8 mouse cellular contexts compared by ENCODE assay signal in the genomic region with DNA sequence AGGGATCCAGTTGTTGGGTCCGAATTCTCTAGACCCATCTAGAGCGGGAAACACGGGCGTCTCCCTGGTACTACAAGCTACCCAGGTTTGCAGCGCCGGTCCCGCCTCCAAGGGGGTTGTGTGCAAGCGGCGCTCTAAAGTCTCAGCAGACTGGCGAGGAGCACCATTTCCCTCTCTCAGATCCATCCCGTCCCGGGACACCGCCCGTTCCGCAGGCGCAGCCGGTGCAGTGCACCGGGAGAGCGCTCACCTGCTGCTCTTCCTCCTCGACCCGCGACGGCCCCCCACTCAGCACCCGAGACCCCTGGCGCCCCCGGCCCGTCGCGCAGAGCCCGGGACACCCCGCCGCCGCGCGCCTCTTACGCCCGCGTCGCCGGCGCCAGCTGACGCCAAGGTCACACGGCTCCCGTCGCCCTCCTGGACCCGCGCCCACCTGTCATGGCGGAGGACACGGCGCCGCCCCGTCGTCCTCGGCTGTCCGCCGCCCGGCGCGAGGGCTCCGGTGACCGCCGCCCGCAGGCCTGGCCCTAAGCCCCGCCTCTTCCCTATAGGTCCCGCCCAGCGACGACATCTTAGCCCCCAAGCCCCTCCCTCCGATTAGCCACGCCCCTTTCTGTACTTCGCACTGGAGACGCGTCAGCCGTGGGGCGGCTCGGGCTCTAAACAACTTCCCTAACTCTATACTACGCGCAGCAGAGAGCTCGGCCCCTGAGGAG. TPM values are rescaled to one million over a fixed set of nuclear protein-coding genes. Genes with fewer than 3 reads are reported as not detected.
DNase-seq lines count a peak whose midpoint lies in the region; ATAC-seq and TF ChIP-seq lines count a peak whose summit lies in the region.

A gene (minus strand): TSS at position 534 of the 716 bp plus-strand sequence.

- H3K27ac ChIP-seq in bone marrow, adult 2 months (ENCODE audit: control insufficient read depth, insufficient read depth, low read depth, low read length, poor library complexity), result peak within 1 kb of the TSS; percentile 98
- peak within 1 kb of the TSS; percentile 89 for H3K27ac ChIP-seq in embryonic facial prominence, embryonic 15.5 days (replicated peaks)
- peak within 1 kb of the TSS; percentile 67 for H3K27ac ChIP-seq in limb, embryonic 14.5 days (replicated peaks; ENCODE audit: low read depth, low read length)
- peak within 1 kb of the TSS; percentile 12; the same call in 1 of the 2 replicates for H3K27ac ChIP-seq in midbrain, postnatal 0 days (ENCODE audit: low read depth, low read length)

- under 1% methylated on average over 78 of the region's 78 CpGs for WGBS in bone marrow, adult 2 months
- under 1% methylated on average over 76 of the region's 78 CpGs for WGBS in embryonic facial prominence, embryonic 15.5 days
- 1% methylated on average over 66 of the region's 78 CpGs for WGBS in limb, embryonic 14.5 days
- WGBS in midbrain, postnatal 0 days, result under 1% methylated on average over 51 of the region's 78 CpGs

- peak within 1 kb of the TSS; percentile 72 for H3K4me3 ChIP-seq in bone marrow, adult 2 months (replicated peaks; ENCODE audit: control insufficient read depth, low read depth, low read length)
- H3K4me3 ChIP-seq in embryonic facial prominence, embryonic 15.5 days (replicated peaks), result peak within 1 kb of the TSS; percentile 87
- peak within 1 kb of the TSS; percentile 91 for H3K4me3 ChIP-seq in limb, embryonic 14.5 days (replicated peaks; ENCODE audit: low read length)
- peak within 1 kb of the TSS; percentile 60 for H3K4me3 ChIP-seq in midbrain, postnatal 0 days (ENCODE audit: low read depth, low read length)

- H3K36me3 ChIP-seq in embryonic facial prominence, embryonic 15.5 days, result no peaks in the 10 kb centered on the region
- H3K36me3 ChIP-seq in limb, embryonic 14.5 days (ENCODE audit: control insufficient read depth, insufficient read depth, low read length), result no peaks in the 10 kb centered on the region
- no peaks in the 10 kb centered on the region for H3K36me3 ChIP-seq in midbrain, postnatal 0 days (ENCODE audit: insufficient read depth, low read length)

- peak; percentile 90 for TF ChIP-seq POLR2A in bone marrow, adult 2 months (IDR thresholded peaks at IDR 0.05; ENCODE audit: borderline replicate concordance, control insufficient read depth, low read depth, low read length)
- 0 out of 2 replicates have a peak, but pooled peaks have one; percentile 8 for TF ChIP-seq POLR2A in limb, embryonic 14.5 days (IDR thresholded peaks at IDR 0.05; ENCODE audit: borderline replicate concordance, extremely low read depth, insufficient read depth, insufficient read length)

- peak; percentile 91 for ATAC-seq in embryonic facial prominence, embryonic 15.5 days (ENCODE audit: insufficient number of reproducible peaks, low FRiP score, low TSS enrichment, low read depth)
- peak; percentile 94 for ATAC-seq in limb, embryonic 14.5 days (ENCODE audit: low FRiP score, low read depth)
- ATAC-seq in midbrain, postnatal 0 days (ENCODE audit: low FRiP score), result peak; percentile 69

- H3K9ac ChIP-seq in embryonic facial prominence, embryonic 15.5 days, result peak within 1 kb of the TSS; percentile 81
- peak within 1 kb of the TSS; percentile 85 for H3K9ac ChIP-seq in limb, embryonic 14.5 days (ENCODE audit: low read depth, low read length, severe bottlenecking)
- H3K9ac ChIP-seq in midbrain, postnatal 0 days (replicated peaks; ENCODE audit: low read length, poor library complexity, severe bottlenecking), result peak within 1 kb of the TSS; percentile 59

- 0 out of 2 replicates have a peak, but pooled peaks cover 3% of the 10 kb centered on the region for H3K27me3 ChIP-seq in embryonic facial prominence, embryonic 15.5 days
- H3K27me3 ChIP-seq in limb, embryonic 14.5 days (ENCODE audit: control insufficient read depth, insufficient read depth, low read length), result no peaks in the 10 kb centered on the region
- H3K27me3 ChIP-seq in midbrain, postnatal 0 days (ENCODE audit: insufficient read depth, low read length), result no peaks in the 10 kb centered on the region

- peaks cover 4% of the 10 kb centered on the region for H3K4me1 ChIP-seq in bone marrow, adult 2 months (ENCODE audit: control insufficient read depth, insufficient read depth, low read length)
- peaks cover 44% of the 10 kb centered on the region for H3K4me1 ChIP-seq in embryonic facial prominence, embryonic 15.5 days
- peaks cover 23% of the 10 kb centered on the region for H3K4me1 ChIP-seq in limb, embryonic 14.5 days (ENCODE audit: control insufficient read depth, insufficient read depth, low read length)
- peaks cover 7% of the 10 kb centered on the region for H3K4me1 ChIP-seq in midbrain, postnatal 0 days (ENCODE audit: insufficient read depth, low read length)

- no peak for TF ChIP-seq CTCF in bone marrow, adult 2 months (IDR thresholded peaks at IDR 0.05; ENCODE audit: control insufficient read depth, insufficient read depth, low read length)
- TF ChIP-seq CTCF in midbrain, postnatal 0 days (IDR thresholded peaks at IDR 0.05), result no peak

- H3K4me2 ChIP-seq in embryonic facial prominence, embryonic 15.5 days (replicated peaks), result peak within 1 kb of the TSS; percentile 70
- H3K4me2 ChIP-seq in limb, embryonic 14.5 days (replicated peaks; ENCODE audit: low read depth, low read length, severe bottlenecking), result peak within 1 kb of the TSS; percentile 55
- peak within 1 kb of the TSS; percentile 82 for H3K4me2 ChIP-seq in midbrain, postnatal 0 days (ENCODE audit: low read depth, low read length, poor library complexity, severe bottlenecking)

- DNase-seq in 416B (ENCODE audit: low read depth), result peak; percentile 97
- peak; percentile 97 for DNase-seq in heart, adult 8-10 months (ENCODE audit: low spot score)
- peak; percentile 97 for DNase-seq in kidney, adult 9 months
- peak; percentile 96 for DNase-seq in limb, embryonic 14.5 days (ENCODE audit: low spot score)
- DNase-seq in midbrain, postnatal 0 days (ENCODE audit: low spot score), result peak; percentile 92
- DNase-seq in spleen, postnatal 14 days (ENCODE audit: low spot score in 2 of 2), result peak; percentile 94 to 95

- no peaks in the 10 kb centered on the region for H3K9me3 ChIP-seq in embryonic facial prominence, embryonic 15.5 days (replicated peaks)
- no peaks in the 10 kb centered on the region for H3K9me3 ChIP-seq in limb, embryonic 14.5 days (ENCODE audit: control insufficient read depth, low read length)
- H3K9me3 ChIP-seq in midbrain, postnatal 0 days (ENCODE audit: low read length), result no peaks in the 10 kb centered on the region

RNA-seq across cellular contexts. Expression of the gene that starts here (rescaled TPM):
- polyA plus RNA-seq in bone marrow, adult 2 months (2011; ENCODE audit: insufficient read depth, insufficient read length, low replicate concordance, missing spikeins), result 27.5 and 41.1 TPM in 2 replicates
- polyA plus RNA-seq in embryonic facial prominence, embryonic 15.5 days (2015; fragmentation: Nextera tagmentation; extraction: Ambion mirVana), result 69.4 and 82.2 TPM in 2 replicates
- total RNA-seq in heart, adult 8-10 months (2022), result 100 to 1,000 TPM; 132 to 152 (median 141) TPM
- polyA plus RNA-seq in limb, embryonic 14.5 days (2012; rRNA removed), result 71.3 and 93.1 TPM in 2 replicates
- 67.1 and 71.4 TPM in 2 replicates for polyA plus RNA-seq in limb, embryonic 14.5 days (2014; fragmentation: Nextera tagmentation; extraction: Ambion mirVana)
- 25.8 and 32.7 TPM in 2 replicates for total RNA-seq in midbrain, postnatal 0 days (2014; rRNA removed)
- 39.8 and 44.5 TPM in 2 replicates for polyA plus RNA-seq in midbrain, postnatal 0 days (2015; fragmentation: Nextera tagmentation; extraction: Ambion mirVana)

Comparison
In these comparisons a context has a peak if more than half of its experiments do, and no peak if none do; other contexts are left out.
1. Peak in every context shown above with its lines: DNase-seq, ATAC-seq, H3K4me3 ChIP-seq and H3K27ac ChIP-seq.
2. H3K27ac ChIP-seq: peak in every context shown above with its lines; median percentile 98 in bone marrow, adult 2 months; 89 in embryonic facial prominence, embryonic 15.5 days; 67 in limb, embryonic 14.5 days; 12 in midbrain, postnatal 0 days.